Mouse (Mus musculus): ENCODE measurements around the gene Lsamp. TPM values are rescaled to one million over a fixed set of nuclear protein-coding genes. Genes with fewer than 3 reads are reported as not detected.
A peak's percentile ranks its signal among the peaks of the same experiment; 100 is the strongest.

Gene Lsamp
- total RNA-seq, 2 experiments from 2014 or later = 15.1 to 15.6 TPM

DNA sequence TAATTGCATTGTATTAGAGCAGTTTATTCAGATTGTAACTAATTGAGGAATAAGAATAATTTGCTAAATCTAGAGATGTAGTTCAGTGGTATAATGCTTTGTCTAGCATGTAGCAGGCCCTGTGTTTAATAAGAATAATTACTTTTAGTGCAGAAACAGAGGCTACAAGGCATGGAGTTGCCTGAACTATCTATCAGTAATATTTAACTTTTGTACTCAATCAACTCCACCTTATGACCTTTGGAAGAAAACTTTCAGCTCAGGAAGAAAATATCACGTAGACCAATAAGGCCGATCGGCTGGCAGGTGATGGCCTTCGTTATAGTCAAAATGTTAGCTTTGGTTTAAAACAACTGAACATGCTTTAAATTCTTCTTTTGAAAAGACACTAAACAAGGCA is 946.4 kb downstream of the Lsamp start:
- no peak for DNase-seq (ENCODE audit: low spot score in 2 of 2)

GRCm38 (mm10) chr16:40942266-40942665 is 958.1 kb downstream of the Lsamp start:
- DNase-seq (ENCODE audit: low spot score in 2 of 2) = no peak

- DNase-seq (ENCODE audit: low spot score in 2 of 2) = no peak
Measured at GRCm38 (mm10) chr16:40945834-40946233, 961.7 kb downstream of the Lsamp start.

DNA sequence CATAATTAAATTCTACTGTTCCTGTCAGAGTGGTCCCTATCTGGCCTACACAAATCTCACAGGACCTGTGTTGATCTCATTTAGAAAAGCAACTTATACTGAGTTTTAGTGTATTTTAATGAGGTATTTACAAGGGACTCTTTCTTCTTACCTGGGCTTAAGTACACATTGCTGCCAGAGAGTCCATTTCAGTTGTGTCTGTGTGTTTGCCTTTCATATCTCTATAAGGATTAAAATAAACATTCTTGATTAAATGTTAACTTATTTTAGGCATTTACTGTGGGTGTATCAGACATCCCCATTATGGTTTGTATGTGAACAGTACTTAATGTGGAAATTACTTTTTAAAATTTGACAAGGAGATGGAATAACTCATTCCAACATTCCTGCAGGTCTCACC is 963.9 kb downstream of the Lsamp start:
- no peak for DNase-seq (ENCODE audit: low spot score in 2 of 2)

DNA sequence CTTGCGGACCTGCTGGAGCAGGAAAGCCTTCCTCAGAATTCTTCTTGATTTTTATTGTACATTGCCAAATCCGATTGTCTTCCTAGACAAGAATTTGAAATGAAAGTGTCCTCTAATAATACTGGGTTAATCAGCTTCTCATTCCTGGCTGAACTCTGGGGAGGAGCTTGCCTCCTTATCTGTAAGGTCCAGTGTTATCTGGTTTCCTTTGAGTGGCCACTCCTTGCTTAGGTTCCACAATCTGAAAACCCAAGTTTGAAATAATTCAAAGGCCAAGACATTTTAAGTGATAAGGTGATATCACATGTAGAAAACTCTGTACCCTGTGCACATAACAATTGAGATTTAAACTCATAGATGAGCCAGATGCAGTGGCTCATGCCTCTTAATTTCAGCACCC is 975.0 kb downstream of the Lsamp start:
- DNase-seq (ENCODE audit: low spot score in 2 of 2) = no peak

DNA sequence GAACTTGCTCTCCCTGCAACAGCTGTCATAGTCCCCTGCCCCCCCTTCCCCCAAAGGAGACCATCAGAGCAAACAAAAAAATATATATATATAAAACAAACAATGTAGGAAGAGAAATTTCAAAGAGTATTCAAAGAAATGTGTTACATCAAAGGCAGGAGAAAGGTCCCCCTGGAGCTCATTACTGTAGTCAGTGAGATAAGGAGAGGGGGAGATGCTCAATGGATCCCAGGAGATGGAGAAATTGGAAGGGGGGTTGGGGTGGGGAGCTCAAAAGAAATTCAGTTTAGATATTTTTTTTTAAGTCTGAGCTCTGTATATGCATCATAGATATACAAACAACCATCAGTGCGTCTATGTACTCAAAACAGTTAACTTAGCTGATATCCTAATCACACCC is 976.4 kb downstream of the Lsamp start:
- no peak for DNase-seq (ENCODE audit: low spot score in 2 of 2)

DNA sequence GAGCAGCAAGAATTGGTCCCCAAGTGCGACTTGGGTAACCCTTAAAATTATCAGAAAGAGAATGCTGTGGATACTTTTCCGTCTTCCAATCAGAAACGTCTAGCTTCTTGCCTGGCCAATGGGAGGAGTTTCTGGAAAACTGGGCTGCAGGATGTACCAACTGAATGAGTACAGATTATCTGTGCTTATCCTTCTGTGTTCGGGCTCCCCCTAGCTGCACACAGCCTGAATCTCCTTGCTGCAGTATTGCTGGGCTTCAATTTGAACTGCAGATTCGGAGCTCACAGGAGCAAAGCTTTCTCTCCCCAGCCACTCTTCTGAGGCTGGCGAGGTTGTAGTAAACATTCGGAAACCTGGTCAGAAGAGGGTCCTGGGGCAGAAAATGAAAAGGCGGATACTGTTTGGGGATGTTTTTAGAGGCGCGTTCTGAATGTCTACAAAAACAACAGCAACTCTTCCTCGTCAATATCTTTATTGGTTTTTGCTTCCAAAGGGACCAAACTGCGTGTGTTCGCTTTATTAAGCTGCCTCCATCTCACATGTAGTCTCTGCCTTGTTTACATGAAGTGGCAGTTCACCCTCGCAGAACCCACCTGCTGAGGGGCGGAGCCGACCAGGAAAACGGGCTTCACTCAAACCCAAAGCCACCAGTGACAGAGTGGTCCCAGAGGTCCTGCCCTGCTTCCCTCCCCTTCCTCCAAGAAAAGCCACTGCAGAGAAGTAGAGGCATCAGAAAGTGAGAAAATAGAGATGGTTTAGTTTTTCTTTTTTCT is 984.1 kb downstream of the Lsamp start:
- DNase-seq (ENCODE audit: low spot score in 2 of 2) = peak; percentile 20 to 37

- DNase-seq (ENCODE audit: low spot score in 2 of 2) = no peak
Measured at GRCm38 (mm10) chr16:40971382-40971781, 987.2 kb downstream of the Lsamp start.

DNA sequence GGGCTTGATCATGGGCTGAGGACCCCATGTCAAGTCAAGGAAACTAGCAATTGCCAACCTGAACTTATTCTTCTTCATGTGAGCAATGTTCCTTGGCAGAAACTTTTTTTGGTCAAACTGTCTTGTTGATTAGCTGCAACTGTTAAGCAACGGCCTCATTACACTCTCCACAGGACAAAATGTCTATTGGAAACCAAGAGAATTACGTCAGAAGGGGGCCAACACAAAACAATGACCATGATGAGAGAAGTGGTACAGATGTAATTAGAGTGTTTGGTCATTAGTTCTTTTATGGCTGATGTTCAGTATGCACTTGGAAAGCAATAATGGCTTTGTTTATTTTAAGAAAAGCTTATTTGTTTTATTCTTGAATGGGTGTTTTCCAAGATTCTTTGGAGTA is 989.9 kb downstream of the Lsamp start:
- DNase-seq (ENCODE audit: low spot score in 2 of 2) = no peak

- no peak for DNase-seq (ENCODE audit: low spot score in 2 of 2)
Measured at GRCm38 (mm10) chr16:40983026-40983425, 998.9 kb downstream of the Lsamp start.

GRCm38 (mm10) chr16:41007569-41007968 is 1023.4 kb downstream of the Lsamp start:
- DNase-seq (ENCODE audit: low spot score in 2 of 2) = no peak

DNA sequence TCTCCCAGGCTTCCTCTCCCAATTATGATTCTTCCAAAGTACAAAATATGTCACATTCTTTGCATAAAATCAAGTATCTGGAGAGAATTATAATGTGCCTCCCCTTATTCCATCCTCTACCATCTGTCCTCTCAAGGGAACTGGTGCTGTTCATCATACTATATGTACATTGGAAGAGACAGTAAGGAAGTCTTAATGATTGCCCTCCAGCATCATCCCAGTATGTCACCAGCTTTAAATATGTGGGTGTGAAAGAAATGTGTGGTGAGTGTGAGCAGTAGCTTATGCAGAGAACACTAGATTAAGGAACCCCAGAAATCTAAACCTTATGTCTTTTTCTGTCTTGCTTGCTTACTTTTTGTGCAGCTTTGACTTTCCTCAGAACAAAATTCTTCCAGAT is 1050.6 kb downstream of the Lsamp start:
- no peak for DNase-seq (ENCODE audit: low spot score in 2 of 2)

DNA sequence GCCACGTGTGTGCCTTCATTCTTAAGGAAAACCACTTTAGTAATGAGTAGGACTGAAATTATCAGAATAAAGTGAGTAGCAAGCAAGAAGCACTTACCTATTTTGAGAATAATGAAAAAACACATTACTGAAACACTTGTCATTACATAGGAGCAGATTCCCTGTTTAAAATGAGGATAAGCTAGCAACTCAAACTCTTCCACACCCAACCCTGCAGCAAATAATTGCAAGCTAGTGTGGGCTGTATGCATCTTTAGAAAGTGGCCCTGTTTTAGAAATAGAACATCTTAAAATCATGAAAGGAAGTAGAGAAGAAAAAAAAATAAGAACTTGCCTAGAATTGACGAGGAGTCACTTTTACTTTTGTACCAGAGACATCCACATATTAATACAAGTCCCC is 1057.5 kb downstream of the Lsamp start:
- no peak for DNase-seq (ENCODE audit: low spot score in 2 of 2)

DNA sequence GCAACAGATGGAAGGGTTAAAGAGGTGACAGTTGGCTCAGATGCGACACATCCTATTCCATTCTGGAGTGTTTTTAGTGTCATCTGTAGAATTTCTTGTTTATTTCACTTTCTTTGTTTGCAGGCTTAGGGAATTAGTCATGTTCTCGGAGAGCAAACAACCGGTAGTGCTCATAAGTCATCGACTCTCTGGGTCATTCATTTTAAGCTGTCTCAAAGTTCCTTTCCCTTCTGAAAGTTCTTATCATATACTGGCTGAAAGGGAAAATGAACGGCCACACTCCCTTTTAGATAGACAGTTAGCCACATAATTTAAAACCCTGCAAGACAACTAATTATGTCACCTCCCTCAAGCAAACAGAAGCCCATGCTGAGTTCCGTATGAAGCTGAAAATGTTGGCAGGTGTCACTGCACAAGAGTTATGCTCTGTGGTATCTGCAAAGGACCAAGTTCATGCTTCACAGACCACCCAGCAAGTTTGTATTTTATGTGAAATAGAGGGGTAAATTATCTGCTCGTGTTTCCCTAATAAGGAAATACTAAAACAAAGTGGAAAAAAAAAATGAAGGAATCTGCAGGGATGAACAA is 1079.2 kb downstream of the Lsamp start:
- DNase-seq (ENCODE audit: low spot score in 2 of 2) = no peak

DNA sequence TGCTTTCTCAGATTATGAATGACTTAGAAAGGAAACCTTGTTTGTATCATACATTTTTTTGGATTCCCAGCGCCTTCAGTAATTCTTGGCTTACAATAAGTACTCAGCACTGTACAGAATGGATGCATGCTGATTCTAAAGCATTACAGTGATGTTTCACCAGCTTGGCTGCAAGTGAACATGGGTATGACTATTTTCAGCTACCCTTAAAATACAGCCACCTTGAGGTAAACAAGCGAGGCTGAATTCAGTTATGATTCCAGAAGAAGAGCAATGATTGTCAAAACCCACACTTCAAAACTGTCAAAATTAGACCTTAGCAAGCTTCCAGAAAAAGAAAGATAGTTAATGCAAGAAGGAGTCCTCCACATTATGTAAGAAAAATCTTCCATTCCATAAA is 1089.3 kb downstream of the Lsamp start:
- DNase-seq (ENCODE audit: low spot score in 2 of 2) = no peak

GRCm38 (mm10) chr16:41088648-41089047 is 1104.5 kb downstream of the Lsamp start:
- no peak for DNase-seq (ENCODE audit: low spot score in 2 of 2)

DNA sequence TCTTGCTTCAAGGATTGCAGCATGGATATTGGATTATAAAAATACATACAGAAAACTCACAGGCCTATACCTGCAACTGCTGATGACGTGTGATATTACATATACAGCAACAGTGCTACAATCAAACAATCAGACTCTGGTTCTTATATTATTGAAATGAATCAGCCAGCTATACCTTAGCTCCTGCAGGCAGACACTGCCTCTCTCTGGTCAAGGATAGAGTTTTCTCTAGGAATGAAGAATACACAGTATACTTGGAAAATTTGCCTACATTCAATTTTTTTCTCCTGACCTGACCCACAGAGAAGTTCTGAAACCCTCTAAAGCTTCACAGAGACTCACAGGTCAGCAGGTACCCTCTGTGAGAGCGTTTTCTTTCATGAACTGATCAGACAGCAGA is 1105.9 kb downstream of the Lsamp start:
- DNase-seq (ENCODE audit: low spot score in 2 of 2) = no peak

GRCm38 (mm10) chr16:41091259-41091658 is 1107.1 kb downstream of the Lsamp start:
- DNase-seq (ENCODE audit: low spot score in 2 of 2) = no peak

DNA sequence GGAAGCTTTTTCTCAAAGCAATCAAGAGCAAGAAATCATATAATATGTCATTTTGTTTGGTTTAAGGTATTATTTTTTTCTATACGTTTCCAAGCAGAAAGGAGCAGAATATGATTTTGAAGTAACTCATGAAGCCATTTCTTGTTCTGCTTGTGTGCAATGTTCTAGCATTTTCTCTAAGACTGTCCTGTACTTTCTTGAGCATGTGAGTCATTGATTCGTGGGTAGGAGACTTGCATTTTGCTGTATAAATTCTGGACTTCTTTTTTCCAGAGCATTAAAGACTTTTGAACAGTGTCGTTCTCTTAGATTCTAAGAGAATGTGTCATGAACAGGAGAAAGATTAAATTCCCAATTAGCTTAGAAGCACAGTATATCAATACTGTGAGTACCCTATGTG is 1118.6 kb downstream of the Lsamp start:
- DNase-seq (ENCODE audit: low spot score in 2 of 2) = no peak

DNA sequence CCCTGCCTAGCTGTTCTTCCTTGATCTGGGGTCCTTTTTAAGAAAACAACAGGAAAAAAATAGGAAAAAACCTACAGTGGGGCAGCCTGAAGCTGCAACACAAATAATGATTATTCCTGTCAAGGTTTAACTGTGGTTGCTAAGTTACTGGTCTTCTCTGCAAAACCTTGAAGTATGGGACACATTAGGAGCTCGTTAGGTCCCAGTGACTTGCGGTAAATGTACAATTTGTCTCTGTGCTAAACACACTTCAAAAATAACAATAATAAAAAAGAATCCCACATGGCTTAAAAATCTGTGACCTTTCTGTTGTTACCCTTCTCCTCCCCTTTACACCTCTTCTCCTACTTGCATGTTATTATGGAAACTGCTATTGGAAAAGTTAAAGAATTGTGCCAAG is 1140.2 kb downstream of the Lsamp start:
- no peak for DNase-seq (ENCODE audit: low spot score in 2 of 2)

DNA sequence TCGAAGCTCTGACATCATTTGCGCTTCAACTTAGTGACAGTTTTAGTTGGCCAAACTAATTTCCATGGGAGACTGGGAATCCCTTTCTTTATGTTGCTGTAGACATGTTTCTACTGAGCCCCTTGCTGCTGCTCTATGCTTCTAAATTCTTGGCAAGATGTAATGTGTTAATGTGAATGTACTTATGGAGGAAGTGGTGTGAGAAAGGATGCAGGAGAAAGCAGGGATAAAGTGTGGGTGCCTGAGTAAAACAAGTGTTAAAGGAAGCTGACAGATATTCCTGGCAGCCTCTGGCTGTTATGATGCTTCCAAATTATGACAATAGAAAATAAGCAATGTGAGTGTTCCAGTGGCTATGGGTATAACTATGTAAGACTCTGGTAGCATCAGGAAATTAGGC is 1140.9 kb downstream of the Lsamp start:
- DNase-seq (ENCODE audit: low spot score in 2 of 2) = no peak

DNA sequence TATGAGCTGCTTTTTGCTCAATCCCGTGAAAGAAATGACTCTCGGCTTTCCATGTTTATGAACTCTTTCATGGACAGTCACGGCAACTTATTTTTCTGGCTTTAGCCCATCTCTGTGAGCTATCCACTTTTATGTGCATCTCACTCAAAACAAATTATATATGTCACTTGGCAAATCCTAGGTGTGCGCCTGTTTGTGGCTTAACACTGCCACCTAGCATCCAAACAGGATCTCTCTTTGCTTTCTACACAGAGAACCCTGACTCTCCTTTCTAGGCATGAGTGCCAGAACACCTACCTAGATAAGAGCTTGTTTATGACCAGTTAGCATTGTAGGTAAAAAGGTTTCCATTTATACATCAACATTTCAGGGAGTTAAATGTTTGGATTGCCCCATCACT is 1146.9 kb downstream of the Lsamp start:
- no peak for DNase-seq (ENCODE audit: low spot score in 2 of 2)

GRCm38 (mm10) chr16:41172839-41173238 is 1188.7 kb downstream of the Lsamp start:
- DNase-seq (ENCODE audit: low spot score in 2 of 2) = no peak

Data from adrenal gland, postnatal 4 days (tissue).